Mouse (Mus musculus) cerebellum, adult 11-12 months (tissue): Measurements from ENCODE around the gene Hdac9.

Source experiments
- DNase-seq: peaks from one replicate; pipeline ENCODE4 v3.0.0; 2022

Hdac9 gene

DNA sequence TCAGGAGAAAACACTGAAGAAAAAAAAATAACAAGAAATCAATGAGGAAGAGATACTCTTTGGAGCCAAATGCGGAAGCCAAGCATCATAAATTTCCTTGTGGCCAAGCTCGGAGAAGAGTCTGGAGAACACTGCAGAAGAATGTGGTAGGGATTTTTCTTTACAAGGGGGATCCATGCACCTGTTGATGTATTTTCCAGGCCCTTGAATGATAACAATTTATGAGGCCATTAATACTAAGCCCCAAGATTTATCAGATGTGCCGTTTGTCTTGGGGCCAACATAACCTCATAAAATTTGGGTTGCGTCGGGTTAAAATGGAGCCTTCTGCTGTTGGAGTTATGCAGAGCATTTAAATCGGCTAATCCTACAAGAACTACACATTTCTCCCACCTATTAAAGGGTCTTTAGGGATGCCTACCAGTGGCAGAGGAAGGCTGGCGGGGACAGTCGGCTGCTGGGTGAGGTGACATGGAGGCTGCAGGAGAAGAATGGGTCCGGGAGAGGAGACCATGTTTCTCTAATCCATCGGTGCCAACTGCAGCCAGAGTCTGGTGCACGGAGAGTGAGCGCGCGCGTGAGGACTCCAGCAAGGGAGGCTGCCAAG lies 604.7 kb downstream of the Hdac9 start:
- DNase-seq: no peak

GRCm38 (mm10) chr12:34305453-34305852 lies 611.4 kb downstream of the Hdac9 start:
- no peak for DNase-seq

DNA sequence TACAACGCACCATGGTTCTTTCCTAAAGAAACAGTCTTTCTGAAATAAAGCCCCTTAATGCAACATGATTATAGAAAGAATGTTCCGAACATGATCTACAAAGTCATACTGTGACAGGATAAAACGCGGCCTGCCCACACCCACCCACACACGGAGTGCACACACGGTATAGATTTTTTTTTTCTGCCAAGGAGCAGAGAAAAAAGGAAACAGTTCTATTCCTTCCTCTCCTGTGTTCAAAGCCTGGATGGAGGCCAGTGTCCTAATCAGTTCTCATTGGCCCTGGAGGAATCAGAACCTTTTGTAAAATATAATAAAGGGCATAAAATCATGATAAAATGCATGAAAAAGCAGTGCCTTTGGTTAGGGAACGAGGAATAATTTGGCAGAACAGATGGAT lies 624.5 kb downstream of the Hdac9 start:
- no peak for DNase-seq

DNA sequence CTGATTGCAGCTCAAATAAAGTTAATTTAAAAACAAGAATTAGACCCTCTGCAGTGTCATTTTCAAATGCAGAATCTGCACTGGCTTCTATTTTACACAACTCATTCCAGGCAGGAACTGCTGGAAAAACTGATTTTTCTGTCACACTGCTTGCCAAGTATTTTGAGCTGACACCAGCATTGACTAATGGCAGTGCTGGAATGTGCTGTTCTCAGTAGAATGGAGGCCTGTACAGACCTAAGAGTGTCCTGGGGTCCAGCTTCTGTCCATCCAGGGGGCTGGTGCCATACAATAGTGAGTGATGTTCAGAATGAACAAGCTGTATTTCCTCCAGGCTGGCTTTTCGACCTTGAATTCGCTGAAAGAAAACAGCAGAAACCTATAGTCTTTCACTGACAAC lies 629.7 kb downstream of the Hdac9 start:
- DNase-seq: no peak

DNA sequence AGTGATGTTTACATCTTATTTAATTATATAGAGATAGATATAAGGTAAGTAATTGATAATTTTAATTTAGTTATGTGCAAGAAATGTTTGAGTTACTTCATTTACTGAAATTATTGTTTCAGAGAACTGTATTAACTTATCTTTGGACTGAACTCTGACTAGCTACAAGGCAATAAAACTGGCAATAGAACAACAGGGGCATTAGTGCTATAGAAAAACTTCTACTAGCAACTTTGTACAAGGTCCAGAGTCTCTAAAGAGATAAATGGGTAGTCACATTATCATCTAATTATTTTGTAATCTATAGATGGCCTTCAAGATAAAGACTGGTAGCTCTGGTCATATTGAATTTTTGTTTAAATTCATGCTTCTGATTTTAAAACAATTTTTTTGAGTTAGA lies 632.0 kb downstream of the Hdac9 start:
- DNase-seq: no peak

- no peak for DNase-seq
Measured at GRCm38 (mm10) chr12:34284396-34284795, 632.5 kb downstream of the Hdac9 start.

DNA sequence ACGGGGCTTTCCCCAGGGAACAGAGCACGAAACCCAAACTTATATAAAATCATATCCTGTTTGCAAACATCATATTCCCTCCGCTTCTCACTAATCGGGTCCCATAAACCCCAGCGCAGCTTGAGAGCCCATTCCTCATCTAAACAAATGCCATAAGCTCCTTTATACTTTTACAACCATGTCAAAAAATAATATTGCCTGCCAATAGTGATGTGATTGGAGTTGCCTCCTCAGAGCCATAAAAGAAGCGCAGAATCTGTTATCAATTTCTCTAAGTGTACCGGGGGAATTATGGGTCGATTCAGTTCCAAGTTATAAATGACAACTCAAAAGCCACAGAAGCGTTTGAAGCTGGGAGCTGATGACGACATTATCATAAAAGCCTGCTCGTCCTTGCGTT lies 638.1 kb downstream of the Hdac9 start:
- DNase-seq: no peak

DNA sequence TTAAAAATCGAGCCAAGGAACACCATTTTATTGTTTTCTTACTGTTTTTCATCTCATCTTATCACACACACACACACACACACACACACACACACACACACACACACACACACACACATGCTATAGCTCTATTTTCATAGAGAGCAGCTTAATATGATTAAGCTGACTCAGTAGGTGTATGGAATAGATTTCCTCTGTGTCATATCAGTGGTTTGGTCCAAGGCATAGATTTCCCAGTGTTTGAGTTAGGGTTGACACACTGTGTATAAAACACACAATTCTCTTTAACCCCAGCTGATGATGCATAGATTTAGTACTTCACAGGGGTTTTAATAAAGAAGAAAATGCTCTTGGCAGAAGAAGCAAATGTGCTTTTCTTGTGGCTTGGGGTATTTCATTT lies 643.1 kb downstream of the Hdac9 start:
- no peak for DNase-seq

DNA sequence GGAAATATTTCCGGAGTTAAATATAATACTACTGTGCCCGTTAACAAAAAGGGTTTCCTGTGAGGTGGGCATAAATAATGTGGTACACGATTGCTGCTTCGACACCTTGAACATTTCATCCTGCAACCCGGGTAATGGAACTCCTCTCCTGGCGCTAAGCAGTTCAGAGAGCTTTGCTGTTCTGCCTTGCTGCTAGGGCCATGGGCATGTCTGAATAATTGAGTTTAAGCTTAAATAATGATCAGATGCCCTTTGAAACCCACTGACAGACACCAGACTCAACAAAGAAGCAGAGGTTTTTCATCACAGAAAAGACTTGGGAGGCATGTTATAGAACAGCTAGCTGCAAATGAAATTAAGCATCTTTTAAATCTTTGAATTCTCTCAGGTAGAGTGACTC lies 646.8 kb downstream of the Hdac9 start:
- DNase-seq: no peak

GRCm38 (mm10) chr12:34269472-34270040 lies 647.3 kb downstream of the Hdac9 start:
- no peak for DNase-seq

GRCm38 (mm10) chr12:34259651-34260050 lies 657.2 kb downstream of the Hdac9 start:
- DNase-seq: no peak

DNA sequence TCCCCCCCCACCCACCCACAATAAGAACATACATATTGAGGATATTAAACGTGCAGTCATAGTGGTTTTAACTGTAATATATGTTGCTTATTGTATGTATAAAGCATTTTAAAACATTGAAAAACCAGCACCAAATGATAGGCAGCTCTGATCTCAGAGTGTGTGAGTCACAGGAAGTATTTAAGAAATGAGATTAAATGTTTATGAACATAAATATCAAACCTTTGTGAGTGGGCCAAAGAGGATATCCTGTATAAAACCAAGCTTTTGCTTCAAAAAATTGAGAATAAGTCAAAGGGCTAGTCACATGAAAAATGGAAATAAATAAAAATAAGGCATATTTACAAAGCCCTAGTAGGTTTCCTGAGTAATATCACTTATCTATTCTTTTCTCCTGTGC lies 667.7 kb downstream of the Hdac9 start:
- no peak for DNase-seq

DNA sequence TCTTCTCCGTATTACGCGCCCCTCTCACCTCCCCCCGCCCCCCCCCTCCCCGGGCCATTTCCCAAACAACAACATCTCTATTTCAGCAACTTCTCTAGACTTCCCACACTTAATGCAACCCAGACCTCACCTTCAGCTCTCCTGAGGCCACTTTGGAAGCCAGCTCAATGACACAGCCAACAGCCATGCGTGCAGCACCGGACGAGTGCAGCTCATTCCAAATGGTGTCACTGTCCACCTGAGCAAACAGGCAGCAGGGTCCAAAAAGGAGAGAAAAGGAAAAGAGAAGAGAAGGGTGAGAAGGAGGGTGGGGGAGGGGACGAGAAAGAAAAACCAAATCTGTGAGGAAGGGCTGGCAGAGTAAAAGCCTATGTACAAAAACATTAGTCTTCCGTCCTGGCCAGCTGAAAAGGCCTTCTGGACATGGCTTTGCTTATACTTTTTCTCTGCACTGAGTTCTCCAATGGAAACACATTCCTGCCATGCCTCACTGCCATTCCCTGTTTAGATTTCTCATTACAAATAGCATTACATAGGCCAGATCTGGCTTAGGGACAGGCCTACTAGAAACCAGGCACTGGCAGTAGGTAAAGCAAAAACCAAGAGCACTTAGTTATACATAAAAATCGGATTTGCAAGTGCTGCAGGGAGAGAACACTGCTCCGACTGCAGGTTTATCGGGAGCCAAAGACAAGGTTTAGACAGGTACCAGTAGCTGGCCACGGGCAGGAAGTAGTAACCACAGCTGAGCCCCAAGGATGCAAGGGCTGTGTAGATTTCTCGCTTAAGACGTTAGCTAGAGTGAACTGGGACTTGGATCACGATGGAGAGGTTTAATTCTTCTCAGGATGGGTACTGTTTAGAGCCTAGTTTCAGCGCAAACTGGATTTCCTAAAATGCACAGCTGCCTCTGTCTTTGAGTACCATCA lies 668.4 kb downstream of the Hdac9 start:
- no peak for DNase-seq

DNA sequence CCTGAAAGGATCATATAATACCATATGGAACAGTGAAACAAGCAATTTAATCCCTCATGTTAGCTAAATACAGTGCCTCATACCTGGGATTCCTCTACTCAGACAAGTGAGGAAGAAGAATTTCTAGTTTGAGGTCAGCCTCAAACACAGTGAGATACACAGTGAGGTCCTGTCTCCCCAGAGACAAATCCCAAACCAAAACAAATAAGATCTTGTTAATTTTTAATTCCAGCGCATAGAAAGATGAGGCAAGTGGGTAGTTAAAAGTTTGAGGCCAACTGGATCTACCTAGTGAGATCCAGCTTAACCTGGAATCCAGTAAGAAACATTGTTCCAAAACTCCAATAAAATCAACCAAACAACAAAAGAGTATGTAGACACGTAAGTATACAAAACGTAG lies 678.1 kb downstream of the Hdac9 start:
- no peak for DNase-seq

DNA sequence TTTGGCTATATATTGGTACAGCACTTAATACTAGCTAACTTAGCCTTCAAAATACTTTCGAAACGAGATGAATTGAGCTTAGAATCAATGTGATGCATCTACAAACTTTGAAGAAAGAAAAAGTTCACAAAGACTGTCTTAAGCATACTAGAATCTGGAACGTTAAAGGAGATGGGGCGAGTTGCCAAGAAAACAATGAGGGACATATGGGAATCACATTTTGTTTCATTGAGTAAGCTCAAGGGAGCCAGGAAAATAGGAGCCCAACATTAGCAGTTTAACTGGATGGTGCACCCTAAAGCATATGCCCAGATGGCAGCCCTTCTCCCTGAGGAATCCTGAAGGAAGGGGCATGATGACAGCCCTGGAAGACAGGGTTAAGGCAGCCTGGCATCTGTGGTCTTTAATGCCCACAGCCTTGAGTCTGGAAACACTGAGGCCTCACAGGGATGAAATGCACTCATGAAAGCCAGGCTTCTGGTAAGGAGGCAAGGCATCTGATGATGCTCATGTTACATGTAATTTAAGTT lies 685.2 kb downstream of the Hdac9 start:
- no peak for DNase-seq

GRCm38 (mm10) chr12:34224505-34224904 lies 692.4 kb downstream of the Hdac9 start:
- no peak for DNase-seq

- DNase-seq: no peak
Measured at GRCm38 (mm10) chr12:34221014-34221413, 695.9 kb downstream of the Hdac9 start.

DNA sequence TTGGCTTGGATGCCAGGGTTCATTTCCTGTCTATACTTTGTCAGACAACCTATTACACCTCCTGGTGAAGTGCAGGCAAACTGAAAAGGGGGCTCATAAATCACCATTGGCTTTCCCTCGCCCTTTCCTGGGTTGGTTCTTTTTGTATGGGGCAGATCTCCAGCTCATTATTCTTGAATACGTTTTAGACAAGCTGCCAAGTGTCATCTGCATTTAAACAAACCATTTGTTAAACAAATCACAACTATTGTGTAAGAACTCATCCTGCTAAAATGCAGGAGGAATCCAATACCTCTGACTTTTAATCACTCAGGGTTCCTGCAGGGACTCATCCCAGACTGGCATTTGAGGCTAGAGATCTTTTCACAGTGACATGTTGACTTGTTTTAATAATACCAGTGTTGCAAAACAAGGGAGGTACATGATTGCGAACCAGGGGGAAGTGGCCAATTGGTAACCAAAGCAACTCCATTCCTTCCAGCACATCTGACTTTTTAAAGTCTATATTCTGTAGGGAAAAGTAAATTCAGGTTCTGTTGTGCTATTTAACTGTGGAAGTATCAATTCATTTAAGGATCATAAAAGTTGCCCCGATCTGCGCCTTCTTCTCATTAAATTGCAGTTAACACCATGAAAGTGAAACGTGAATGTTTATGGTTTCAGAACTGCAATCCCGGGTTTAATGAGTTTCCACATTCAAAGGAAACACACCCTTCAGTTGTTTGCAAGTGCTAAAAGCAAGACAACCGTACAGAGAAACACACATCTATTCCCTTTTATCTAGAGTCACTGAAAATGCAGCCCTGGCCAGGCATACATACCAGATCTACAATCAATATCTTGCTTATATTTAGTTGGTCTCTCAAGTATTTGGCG lies 696.6 kb downstream of the Hdac9 start:
- no peak for DNase-seq

DNA sequence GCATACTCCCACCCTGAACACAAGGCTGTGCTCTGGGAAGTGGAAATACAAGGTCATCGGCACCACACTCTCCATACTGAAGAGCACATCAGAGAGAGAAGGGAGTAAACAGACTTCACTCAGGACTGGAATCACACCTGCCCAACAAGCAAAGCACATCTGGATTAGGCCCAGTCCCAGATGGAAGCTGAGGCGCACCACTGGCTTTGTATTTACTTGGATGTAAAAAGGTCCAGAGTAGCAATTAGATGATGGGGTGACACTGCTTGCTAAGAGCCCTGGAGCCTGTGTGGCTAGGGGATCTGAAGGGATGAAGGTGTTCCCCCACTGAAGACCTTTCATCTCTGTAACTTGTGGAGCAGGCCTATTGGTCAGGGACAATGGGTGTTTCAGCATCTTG lies 698.3 kb downstream of the Hdac9 start:
- DNase-seq: no peak

DNA sequence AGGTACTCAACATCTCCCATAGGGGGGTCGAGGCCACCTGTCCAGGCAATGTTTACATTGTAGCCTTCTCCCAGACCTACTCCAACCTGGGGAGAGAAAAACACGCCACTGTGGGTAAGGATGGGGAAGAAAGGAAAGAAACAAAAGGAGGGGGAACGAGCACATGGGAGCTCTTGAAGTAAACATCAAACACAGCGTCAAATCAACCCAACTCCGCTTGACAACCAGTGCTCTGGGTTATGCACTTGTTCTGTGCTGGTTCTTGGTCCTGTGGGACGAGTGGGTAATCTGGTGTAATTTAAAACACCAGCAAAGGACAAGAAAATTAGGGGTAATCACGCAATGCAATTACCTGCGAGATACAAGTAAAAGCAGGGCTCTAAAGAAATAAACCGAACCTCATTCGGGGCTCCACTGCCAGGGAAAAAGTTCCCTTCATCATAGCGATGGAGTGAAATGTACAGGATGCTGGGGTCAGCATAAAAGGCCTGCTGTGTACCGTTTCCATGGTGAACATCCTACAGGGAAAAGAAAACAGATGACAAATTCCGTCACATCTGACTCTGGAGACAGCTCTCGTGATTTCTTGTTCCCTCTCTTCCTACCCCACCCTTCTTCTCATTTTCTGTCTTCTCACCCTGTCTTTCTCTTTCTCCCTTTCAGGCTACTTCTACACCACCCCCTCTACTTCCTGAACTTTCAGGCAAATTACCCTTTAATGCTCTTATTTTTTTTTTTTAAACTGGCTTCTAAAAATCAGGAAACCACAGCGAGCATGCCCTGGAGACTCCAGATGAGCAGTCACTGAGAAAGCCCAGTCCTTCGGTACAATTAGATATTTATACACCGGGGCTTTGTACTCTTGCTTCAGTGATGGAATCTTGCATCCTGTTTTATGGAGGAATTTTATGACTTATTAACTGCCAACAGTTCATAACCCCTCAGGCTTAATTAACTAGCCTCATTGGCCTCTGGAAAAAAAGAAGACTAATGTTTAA lies 701.6 kb downstream of the Hdac9 start:
- no peak for DNase-seq

DNA sequence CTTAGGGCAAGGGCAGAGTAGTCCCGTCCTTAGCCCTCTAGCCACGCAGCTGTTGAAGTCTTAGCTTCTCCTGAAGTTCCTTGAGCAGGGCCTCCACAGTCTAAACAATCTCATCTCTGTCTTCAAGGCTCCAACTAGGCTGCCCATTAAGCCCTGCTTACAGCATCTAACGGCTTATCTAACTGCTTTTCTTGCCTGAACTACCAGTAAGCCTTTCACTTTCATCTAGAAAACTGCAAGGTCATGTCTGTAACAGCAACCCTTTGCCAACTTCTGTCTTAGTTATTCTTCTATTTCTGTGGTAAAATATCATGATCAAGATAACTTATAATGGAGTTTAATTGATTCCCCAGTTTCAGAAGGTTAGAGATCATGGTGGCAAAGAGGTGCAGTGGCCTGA lies 704.7 kb downstream of the Hdac9 start:
- DNase-seq: no peak

DNA sequence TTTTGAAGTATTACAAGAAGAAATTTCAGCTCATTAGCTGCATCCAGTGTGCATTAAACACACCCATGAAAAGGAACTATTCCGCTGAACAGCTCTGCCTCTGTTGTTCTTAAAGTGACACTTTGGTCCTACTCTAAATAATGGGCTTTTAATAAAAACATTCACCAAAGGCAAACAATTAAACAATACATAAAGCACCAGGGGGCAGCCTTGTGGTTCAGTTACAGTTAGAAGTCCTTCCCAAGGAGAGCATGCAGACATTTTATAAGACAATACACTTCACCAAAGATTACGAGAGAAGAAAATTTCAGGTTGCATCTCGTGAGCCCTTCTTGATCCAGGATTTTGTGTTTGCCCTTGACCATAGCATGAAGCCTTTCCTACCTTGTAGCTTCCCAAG lies 715.4 kb downstream of the Hdac9 start:
- no peak for DNase-seq
